Mouse (Mus musculus): ENCODE data around the gene Fam228b.
"Not testable (repeated sequence)": the region's sequence is repeated elsewhere in the genome, so short reads cannot be mapped to it uniquely, and the experiment has no call there.

Gene Fam228b

GRCm38 (mm10) chr12:4768492-4769332 lies at the start of gene Fam228b, which contains the start of gene Pfn4:
Gene Fam228b (minus strand): TSS chr12:4769267.
Gene Pfn4 (plus strand): TSS chr12:4769022.
- DNase-seq (ENCODE audit: low read depth, low spot score) = peak; percentile 92

- peak; percentile 97 for DNase-seq (ENCODE audit: low read depth, low spot score)
These were observed 48.5 kb upstream of the Fam228b start, which contains the start of gene Sf3b6 for GRCm38 (mm10) chr12:4817361-4818101. Gene Sf3b6 (plus strand): TSS chr12:4817544.

- no peak for DNase-seq (ENCODE audit: low read depth, low spot score)
These were observed 47.8 kb upstream of the Fam228b start for GRCm38 (mm10) chr12:4816680-4817360.

- no peak for DNase-seq (ENCODE audit: low read depth, low spot score)
These were observed 44.6 kb upstream of the Fam228b start for GRCm38 (mm10) chr12:4813636-4814035.

GRCm38 (mm10) chr12:4811705-4812104 lies 42.6 kb upstream of the Fam228b start:
- DNase-seq (ENCODE audit: low read depth, low spot score) = no peak

- DNase-seq (ENCODE audit: low read depth, low spot score) = no peak
These were observed 42.0 kb upstream of the Fam228b start for GRCm38 (mm10) chr12:4811036-4811435.

GRCm38 (mm10) chr12:4797471-4797870 lies 28.4 kb upstream of the Fam228b start:
- DNase-seq (ENCODE audit: low read depth, low spot score) = not testable (repeated sequence)

GRCm38 (mm10) chr12:4793718-4794117 lies 24.7 kb upstream of the Fam228b start:
- DNase-seq (ENCODE audit: low read depth, low spot score) = no peak

- not testable (repeated sequence) for DNase-seq (ENCODE audit: low read depth, low spot score)
These were observed 19.1 kb upstream of the Fam228b start for GRCm38 (mm10) chr12:4788128-4788527.

GRCm38 (mm10) chr12:4784466-4784865 lies 15.4 kb upstream of the Fam228b start:
- DNase-seq (ENCODE audit: low read depth, low spot score) = no peak

- DNase-seq (ENCODE audit: low read depth, low spot score) = no peak
These were observed 14.5 kb upstream of the Fam228b start for GRCm38 (mm10) chr12:4783598-4783997.

GRCm38 (mm10) chr12:4781725-4782404 lies 12.8 kb upstream of the Fam228b start:
- DNase-seq (ENCODE audit: low read depth, low spot score) = not testable (repeated sequence)

- no peak for DNase-seq (ENCODE audit: low read depth, low spot score)
These were observed 12.2 kb upstream of the Fam228b start for GRCm38 (mm10) chr12:4781270-4781669.

- DNase-seq (ENCODE audit: low read depth, low spot score) = no peak
These were observed 11.2 kb upstream of the Fam228b start for GRCm38 (mm10) chr12:4780245-4780644.

GRCm38 (mm10) chr12:4777734-4778133 lies 8.7 kb upstream of the Fam228b start:
- no peak for DNase-seq (ENCODE audit: low read depth, low spot score)

GRCm38 (mm10) chr12:4775588-4775949 lies 6.5 kb upstream of the Fam228b start:
- DNase-seq (ENCODE audit: low read depth, low spot score) = no peak

GRCm38 (mm10) chr12:4774895-4775587 lies 6.0 kb upstream of the Fam228b start:
- DNase-seq (ENCODE audit: low read depth, low spot score) = no peak

- no peak for DNase-seq (ENCODE audit: low read depth, low spot score)
These were observed 261 bp upstream of the Fam228b start for GRCm38 (mm10) chr12:4769333-4769723.

GRCm38 (mm10) chr12:4757060-4757459 lies 12.0 kb downstream of the Fam228b start:
- DNase-seq (ENCODE audit: low read depth, low spot score) = no peak

GRCm38 (mm10) chr12:4754451-4754850 lies 14.6 kb downstream of the Fam228b start:
- not testable (repeated sequence) for DNase-seq (ENCODE audit: low read depth, low spot score)

- no peak for DNase-seq (ENCODE audit: low read depth, low spot score)
These were observed 24.6 kb downstream of the Fam228b start for GRCm38 (mm10) chr12:4744486-4744885.
